Comparison of ENCODE assay signal across 33 mouse cellular contexts in genomic region chr4:104861241-104861640, GRCm38 (mm10). TPM values are rescaled to one million over a fixed set of nuclear protein-coding genes. Genes with fewer than 3 reads are reported as not detected.
DNase-seq lines count a peak whose midpoint lies in the region; ATAC-seq and TF ChIP-seq lines count a peak whose summit lies in the region.
"Had no signal": no experiment of that assay in that cellular context is flagged by ENCODE, and none has a peak within 500 bp of the region (broad histone marks: within the 10 kb centered on the region; RNA-seq: fewer than 3 reads in every experiment).

No protein-coding gene starts in this region.

- no peak overlapping the region for H3K9ac ChIP-seq in liver, adult 2 months (ENCODE audit: low read depth, low read length)
- no peak overlapping the region for H3K9ac ChIP-seq in liver, postnatal 0 days (replicated peaks)
- H3K9ac ChIP-seq: embryonic facial prominence, embryonic 12.5 days; embryonic facial prominence, embryonic 15.5 days; forebrain, postnatal 0 days; hindbrain, embryonic 13.5 days; intestine, embryonic 15.5 days had no signal

- H3K27ac ChIP-seq in liver, adult 2 months (replicated peaks; ENCODE audit: insufficient read depth, low read depth, low read length), result no peak overlapping the region
- H3K27ac ChIP-seq in liver, postnatal 0 days (ENCODE audit: low read depth), result no peak overlapping the region
- H3K27ac ChIP-seq: embryonic facial prominence, embryonic 12.5 days; embryonic facial prominence, embryonic 15.5 days; hindbrain, embryonic 10.5 days; hindbrain, embryonic 13.5 days; intestine, embryonic 15.5 days had no signal

- H3K9me3 ChIP-seq in liver, postnatal 0 days (ENCODE audit: low read length), result no peaks in the 10 kb centered on the region
- H3K9me3 ChIP-seq: embryonic facial prominence, embryonic 12.5 days; embryonic facial prominence, embryonic 15.5 days; hindbrain, embryonic 10.5 days; hindbrain, embryonic 13.5 days; intestine, embryonic 15.5 days had no signal

- no peaks in the 10 kb centered on the region for H3K27me3 ChIP-seq in liver, adult 2 months (ENCODE audit: control insufficient read depth, insufficient read depth, low read length)
- H3K27me3 ChIP-seq in liver, postnatal 0 days (ENCODE audit: insufficient read depth, low read length), result no peaks in the 10 kb centered on the region
- H3K27me3 ChIP-seq: embryonic facial prominence, embryonic 12.5 days; embryonic facial prominence, embryonic 15.5 days; hindbrain, embryonic 13.5 days; intestine, embryonic 15.5 days had no signal

- H3K79me2 ChIP-seq in liver, adult 2 months (ENCODE audit: control insufficient read depth, insufficient read depth, low read length), result peaks cover 13% of the 10 kb centered on the region; the same call in 1 of the 2 replicates

- WGBS in liver, adult 2 months, result 80% methylated on average over 8 of the region's 8 CpGs
- WGBS in liver, postnatal 0 days (ENCODE audit: insufficient replicate concordance), result 75% methylated on average over 8 of the region's 8 CpGs

- ATAC-seq in liver, postnatal 0 days, result no peak
- ATAC-seq: forebrain, embryonic 14.5 days; forebrain, postnatal 0 days; hindbrain, embryonic 16.5 days; intestine, embryonic 15.5 days had no signal

- H3K4me3 ChIP-seq in liver, adult 2 months (ENCODE audit: insufficient read depth, low read depth, low read length), result no peak overlapping the region
- no peak overlapping the region for H3K4me3 ChIP-seq in liver, postnatal 0 days (ENCODE audit: low read depth, low read length)
- H3K4me3 ChIP-seq: embryonic facial prominence, embryonic 12.5 days; embryonic facial prominence, embryonic 15.5 days; hindbrain, embryonic 10.5 days; hindbrain, embryonic 13.5 days; intestine, embryonic 15.5 days had no signal

- TF ChIP-seq POLR2A in liver, adult 2 months (IDR thresholded peaks at IDR 0.05; ENCODE audit: extremely low read depth, insufficient read depth, low read length), result no peak

- no peak for TF ChIP-seq EP300 in liver, postnatal 0 days (IDR thresholded peaks at IDR 0.05; ENCODE audit: low read depth)

- H3K4me1 ChIP-seq in liver, adult 2 months (ENCODE audit: control insufficient read depth, insufficient read depth, low read length), result no peaks in the 10 kb centered on the region
- H3K4me1 ChIP-seq in liver, postnatal 0 days (ENCODE audit: insufficient read depth), result no peaks in the 10 kb centered on the region
- H3K4me1 ChIP-seq: embryonic facial prominence, embryonic 15.5 days; hindbrain, embryonic 10.5 days; intestine, embryonic 15.5 days had no signal

- peaks cover 83% of the 10 kb centered on the region for H3K36me3 ChIP-seq in liver, adult 2 months (ENCODE audit: control insufficient read depth, insufficient read depth, low read length)
- no peaks in the 10 kb centered on the region for H3K36me3 ChIP-seq in liver, postnatal 0 days (replicated peaks; ENCODE audit: insufficient read depth, low read length)
- H3K36me3 ChIP-seq: embryonic facial prominence, embryonic 12.5 days; embryonic facial prominence, embryonic 15.5 days; hindbrain, embryonic 10.5 days; hindbrain, embryonic 13.5 days; intestine, embryonic 15.5 days had no signal

- TF ChIP-seq CTCF in liver, adult 2 months (IDR thresholded peaks at IDR 0.05; ENCODE audit: low read depth, low read length), result peak; percentile 10; the same call in 1 of the 2 replicates
- TF ChIP-seq CTCF in liver, postnatal 0 days (IDR thresholded peaks at IDR 0.05; ENCODE audit: low read depth), result no peak

- H3K4me2 ChIP-seq in liver, postnatal 0 days (ENCODE audit: low read depth, low read length), result no peak overlapping the region
- H3K4me2 ChIP-seq: embryonic facial prominence, embryonic 12.5 days; embryonic facial prominence, embryonic 15.5 days; heart, embryonic 11.5 days; hindbrain, embryonic 13.5 days; intestine, embryonic 15.5 days had no signal

- DNase-seq in liver, adult 2 months (ENCODE audit: extremely low read depth, low read depth, low spot score), result no peak
- DNase-seq in liver, postnatal 0 days, result no peak
- DNase-seq in ES-CJ7 (ENCODE audit: low read depth, low spot score), result peak; percentile 35
- DNase-seq in retina, embryonic 14.5 days (ENCODE audit: low spot score), result peak; percentile 19
- DNase-seq in frontal cortex, postnatal 36 days (ENCODE audit: low spot score in 2 of 2), result no peak
- DNase-seq in right cerebral cortex, postnatal 14 days, result no peak
- DNase-seq: adrenal gland, adult 2 months; adrenal gland, postnatal 14 days; cerebellum, adult 11 months; cerebellum, adult 2 months; cerebellum, adult 9-11 months; cerebellum, postnatal 25 days; forebrain, postnatal 0 days; gastrocnemius, postnatal 25 days; heart, postnatal 36 days had no signal

RNA-seq across cellular contexts. Expression of gene Gm17662, which starts 4.1 kb away (rescaled TPM):
- total RNA-seq in liver, adult 2 months (2014; rRNA removed), result not detected in 2 replicates
- polyA plus RNA-seq in liver, adult 2 months (2012; rRNA removed), result not detected in 2 replicates
- not detected in 2 replicates for polyA plus RNA-seq in liver, postnatal 0 days (2015; fragmentation: Nextera tagmentation; extraction: Ambion mirVana)
- total RNA-seq: adrenal gland, adult 2 months; adrenal gland, postnatal 14 days; adrenal gland, postnatal 4 days; common myeloid progenitor, adult 5-6 weeks; forebrain, postnatal 0 days; gastrocnemius, adult 8-10 months; gastrocnemius, postnatal 25 days; granulocyte monocyte progenitor cell, adult 5-6 weeks; heart, adult 8-10 months; heart, postnatal 36 days; MEL had no signal
- polyA plus RNA-seq: adrenal gland, adult 2 months; cerebellum, adult 2 months; embryonic facial prominence, embryonic 12.5 days; embryonic facial prominence, embryonic 15.5 days; forebrain, embryonic 11.5 days; forebrain, embryonic 14.5 days; forebrain, postnatal 0 days; frontal cortex, adult 2 months; heart, embryonic 11.5 days; heart, embryonic 14.5 days; heart, postnatal 0 days; hindbrain, embryonic 10.5 days; hindbrain, embryonic 13.5 days; hindbrain, embryonic 16.5 days; intestine, embryonic 15.5 days had no signal

RNA-seq across cellular contexts. Expression of gene C8a, which starts 15.0 kb away (rescaled TPM):
- 231 and 250 TPM in 2 replicates for total RNA-seq in liver, adult 2 months (2014; rRNA removed)
- polyA plus RNA-seq in liver, adult 2 months (2012; rRNA removed), result 56.6 and 71.3 TPM in 2 replicates
- 31.1 and 33.1 TPM in 2 replicates for polyA plus RNA-seq in liver, postnatal 0 days (2015; fragmentation: Nextera tagmentation; extraction: Ambion mirVana)
- total RNA-seq: common myeloid progenitor, adult 5-6 weeks; forebrain, postnatal 0 days; gastrocnemius, adult 8-10 months; gastrocnemius, postnatal 25 days; granulocyte monocyte progenitor cell, adult 5-6 weeks; heart, adult 8-10 months; heart, postnatal 36 days; MEL had no signal
- polyA plus RNA-seq: adrenal gland, adult 2 months; embryonic facial prominence, embryonic 12.5 days; embryonic facial prominence, embryonic 15.5 days; forebrain, embryonic 11.5 days; forebrain, embryonic 14.5 days; forebrain, postnatal 0 days; heart, embryonic 14.5 days; heart, postnatal 0 days; hindbrain, embryonic 10.5 days; hindbrain, embryonic 13.5 days; hindbrain, embryonic 16.5 days had no signal

RNA-seq across cellular contexts. Expression of gene Fyb2, which starts 52.0 kb away (rescaled TPM):
- 2.9 and 3.8 TPM in 2 replicates for total RNA-seq in liver, adult 2 months (2014; rRNA removed)
- polyA plus RNA-seq in liver, adult 2 months (2012; rRNA removed), result 0.87 and 0.93 TPM in 2 replicates
- polyA plus RNA-seq in liver, postnatal 0 days (2015; fragmentation: Nextera tagmentation; extraction: Ambion mirVana), result 1.7 and 1.8 TPM in 2 replicates
- total RNA-seq: common myeloid progenitor, adult 5-6 weeks; granulocyte monocyte progenitor cell, adult 5-6 weeks; heart, postnatal 36 days had no signal
- polyA plus RNA-seq: adrenal gland, adult 2 months; forebrain, embryonic 14.5 days; heart, embryonic 14.5 days; heart, postnatal 0 days had no signal

Comparison
In these comparisons a context has a peak if more than half of its experiments do, and no peak if none do; other contexts are left out.
1. DNase-seq: peak in ES-CJ7 (single experiment) and retina, embryonic 14.5 days (single experiment); none in liver, adult 2 months (single experiment), liver, postnatal 0 days (single experiment), frontal cortex, postnatal 36 days (0 of 2) and right cerebral cortex, postnatal 14 days (single experiment).